17 mouse cellular contexts compared by ENCODE assay signal in the genomic region with DNA sequence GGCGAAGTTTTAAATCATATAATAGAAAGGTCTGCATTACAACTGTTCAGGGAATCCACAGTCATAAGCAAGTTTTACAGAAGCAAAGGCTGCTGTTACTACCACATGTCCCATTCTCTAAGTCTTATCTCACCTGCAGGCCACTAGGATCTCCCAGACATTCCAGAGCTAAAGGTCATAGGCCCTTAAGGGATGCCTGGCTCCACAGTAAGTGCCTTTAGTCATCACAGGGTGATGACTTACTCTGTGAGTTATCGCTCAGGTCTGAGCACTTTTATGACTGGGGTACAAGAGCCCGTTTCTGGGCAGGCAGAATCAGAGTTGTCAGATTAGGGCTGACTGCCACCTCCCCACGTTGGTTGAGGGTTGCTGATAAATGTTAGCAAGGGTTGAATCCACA.
"Had no signal": no experiment of that assay in that cellular context is flagged by ENCODE, and none has a peak within 500 bp of the region (broad histone marks: within the 10 kb centered on the region; RNA-seq: fewer than 3 reads in every experiment).

No protein-coding gene starts in this region.

- H3K4me2 ChIP-seq: liver, embryonic 13.5 days; midbrain, embryonic 12.5 days; midbrain, embryonic 15.5 days; neural tube, embryonic 12.5 days; neural tube, embryonic 15.5 days; stomach, embryonic 15.5 days had no signal

- H3K9ac ChIP-seq: liver, embryonic 13.5 days; midbrain, embryonic 12.5 days; midbrain, embryonic 15.5 days; neural tube, embryonic 12.5 days; neural tube, embryonic 15.5 days; stomach, embryonic 15.5 days had no signal

- ATAC-seq: midbrain, embryonic 15.5 days had no signal

- H3K4me1 ChIP-seq: liver, embryonic 13.5 days; neural tube, embryonic 12.5 days; neural tube, embryonic 15.5 days; stomach, embryonic 15.5 days had no signal

- H3K9me3 ChIP-seq: liver, embryonic 13.5 days; midbrain, embryonic 12.5 days; midbrain, embryonic 15.5 days; neural tube, embryonic 12.5 days; neural tube, embryonic 15.5 days; stomach, embryonic 15.5 days had no signal

- DNase-seq: kidney, adult 2 months; kidney, postnatal 25 days; layer of hippocampus, adult 9-11 months; liver, embryonic 13.5 days; lung, adult 2 months; lung, postnatal 36 days; right cerebral cortex, adult 18-20 months; right cerebral cortex, postnatal 14 days; right cerebral cortex, postnatal 4 days; thymus, postnatal 25 days had no signal

- H3K36me3 ChIP-seq: liver, embryonic 13.5 days; midbrain, embryonic 12.5 days; midbrain, embryonic 15.5 days; neural tube, embryonic 12.5 days; neural tube, embryonic 15.5 days; stomach, embryonic 15.5 days had no signal

- H3K27me3 ChIP-seq: midbrain, embryonic 12.5 days; midbrain, embryonic 15.5 days; neural tube, embryonic 12.5 days; neural tube, embryonic 15.5 days; stomach, embryonic 15.5 days had no signal

- H3K4me3 ChIP-seq: layer of hippocampus, adult 2 months; liver, embryonic 13.5 days; midbrain, embryonic 12.5 days; midbrain, embryonic 15.5 days; neural tube, embryonic 12.5 days; neural tube, embryonic 15.5 days; stomach, embryonic 15.5 days had no signal

- H3K27ac ChIP-seq: kidney, postnatal 0 days; layer of hippocampus, adult 2 months; liver, embryonic 13.5 days; midbrain, embryonic 12.5 days; midbrain, embryonic 15.5 days; neural tube, embryonic 12.5 days; neural tube, embryonic 15.5 days; stomach, embryonic 15.5 days had no signal
